10 mouse cellular contexts compared by ENCODE assay signal in genomic region chr5:122396791-122397190, GRCm38 (mm10). TPM values are rescaled to one million over a fixed set of nuclear protein-coding genes. Genes with fewer than 3 reads are reported as not detected.
DNase-seq lines count a peak whose midpoint lies in the region; ATAC-seq lines count a peak whose summit lies in the region.
"Had no signal": no experiment of that assay in that cellular context is flagged by ENCODE, and none has a peak within 500 bp of the region (broad histone marks: within the 10 kb centered on the region; RNA-seq: fewer than 3 reads in every experiment).

No protein-coding gene starts in this region.

- H3K36me3 ChIP-seq in heart, embryonic 12.5 days: peaks cover 49% of the 10 kb centered on the region

- H3K4me2 ChIP-seq in heart, embryonic 12.5 days: no peak overlapping the region
- H3K4me2 ChIP-seq: limb, embryonic 12.5 days had no signal

- no peaks in the 10 kb centered on the region for H3K9me3 ChIP-seq in heart, embryonic 12.5 days (replicated peaks)
- H3K9me3 ChIP-seq: limb, embryonic 12.5 days had no signal

- H3K4me3 ChIP-seq in heart, embryonic 12.5 days: no peak overlapping the region
- H3K4me3 ChIP-seq: limb, embryonic 12.5 days had no signal

- 64% methylated on average over 10 of the region's 10 CpGs for WGBS in heart, embryonic 12.5 days

- DNase-seq in adrenal gland, adult 2 months: peak; percentile 62
- DNase-seq in adrenal gland, postnatal 4 days (ENCODE audit: low spot score in 2 of 2): no peak
- DNase-seq in 416B (ENCODE audit: low read depth): peak; percentile 99
- DNase-seq in kidney, postnatal 25 days: peak; percentile 74 to 85
- no peak for DNase-seq in testis, postnatal 14 days (ENCODE audit: low spot score)
- no peak for DNase-seq in left cerebral cortex, adult 18-20 months (ENCODE audit: low spot score in 2 of 2)
- DNase-seq in c-Kit-positive CD71-positive TER-119-positive erythroid progenitor cells, embryonic 14.5 days (ENCODE audit: low spot score): no peak
- DNase-seq: cerebellum, adult 9-11 months had no signal

- H3K4me1 ChIP-seq in heart, embryonic 12.5 days (replicated peaks): peaks cover 40% of the 10 kb centered on the region

- H3K27ac ChIP-seq in heart, embryonic 12.5 days (ENCODE audit: poor library complexity, severe bottlenecking): peak overlapping the region; percentile 72
- H3K27ac ChIP-seq: limb, embryonic 12.5 days had no signal

- ATAC-seq in heart, embryonic 12.5 days (ENCODE audit: insufficient number of reproducible peaks, low FRiP score): peak; percentile 51

- no peaks in the 10 kb centered on the region for H3K27me3 ChIP-seq in heart, embryonic 12.5 days (replicated peaks)
- H3K27me3 ChIP-seq: limb, embryonic 12.5 days had no signal

- no peak overlapping the region for H3K9ac ChIP-seq in heart, embryonic 12.5 days
- H3K9ac ChIP-seq: limb, embryonic 12.5 days had no signal

RNA-seq across cellular contexts. Expression of gene Arpc3, which starts 5.1 kb away (rescaled TPM):
- 100 to 1,000 TPM; 250 to 287 TPM for total RNA-seq in adrenal gland, adult 2 months (2021)
- polyA plus RNA-seq in adrenal gland, adult 2 months (2012; rRNA removed): 103 and 112 TPM in 2 replicates
- 100 to 1,000 TPM; 164 to 180 TPM for total RNA-seq in adrenal gland, postnatal 4 days (2021)
- 105 and 109 TPM in 2 replicates for polyA plus RNA-seq in heart, embryonic 12.5 days (2016; fragmentation: Nextera tagmentation; extraction: Ambion mirVana)
- 100 to 1,000 TPM; 194 to 229 TPM for total RNA-seq in left cerebral cortex, adult 18-20 months (2021)

RNA-seq across cellular contexts. Expression of gene Fam216a, which starts 24.6 kb away (rescaled TPM):
- 10 to 100 TPM; 24.2 to 38.5 TPM for total RNA-seq in adrenal gland, adult 2 months (2021)
- 24.7 and 27.4 TPM in 2 replicates for polyA plus RNA-seq in adrenal gland, adult 2 months (2012; rRNA removed)
- total RNA-seq in adrenal gland, postnatal 4 days (2021): 10 to 100 TPM; 43.4 to 45.3 TPM
- polyA plus RNA-seq in heart, embryonic 12.5 days (2016; fragmentation: Nextera tagmentation; extraction: Ambion mirVana): 59.3 and 64.2 TPM in 2 replicates
- total RNA-seq in left cerebral cortex, adult 18-20 months (2021): 10 to 100 TPM; 67.8 to 75.3 TPM

RNA-seq across cellular contexts. Expression of gene Anapc7, which starts 24.7 kb away (rescaled TPM):
- 10 to 100 TPM; 42.0 to 46.8 TPM for total RNA-seq in adrenal gland, adult 2 months (2021)
- 41.5 and 42.8 TPM in 2 replicates for polyA plus RNA-seq in adrenal gland, adult 2 months (2012; rRNA removed)
- 10 to 100 TPM; 54.5 to 60.0 TPM for total RNA-seq in adrenal gland, postnatal 4 days (2021)
- polyA plus RNA-seq in heart, embryonic 12.5 days (2016; fragmentation: Nextera tagmentation; extraction: Ambion mirVana): 32.0 and 35.4 TPM in 2 replicates
- total RNA-seq in left cerebral cortex, adult 18-20 months (2021): 10 to 100 TPM; 32.2 to 35.0 TPM

RNA-seq across cellular contexts. Expression of gene Gpn3, which starts 25.1 kb away (rescaled TPM):
- 10 to 100 TPM; 24.6 to 32.6 TPM for total RNA-seq in adrenal gland, adult 2 months (2021)
- 48.0 and 62.7 TPM in 2 replicates for polyA plus RNA-seq in adrenal gland, adult 2 months (2012; rRNA removed)
- 10 to 100 TPM; 34.9 to 41.1 TPM for total RNA-seq in adrenal gland, postnatal 4 days (2021)
- polyA plus RNA-seq in heart, embryonic 12.5 days (2016; fragmentation: Nextera tagmentation; extraction: Ambion mirVana): 58.7 and 59.1 TPM in 2 replicates
- 10 to 100 TPM; 24.9 to 27.6 TPM for total RNA-seq in left cerebral cortex, adult 18-20 months (2021)

RNA-seq across cellular contexts. Expression of gene Vps29, which starts 42.6 kb away (rescaled TPM):
- 100 to 1,000 TPM; 128 to 165 TPM for total RNA-seq in adrenal gland, adult 2 months (2021)
- polyA plus RNA-seq in adrenal gland, adult 2 months (2012; rRNA removed): 13.1 and 18.5 TPM in 2 replicates
- total RNA-seq in adrenal gland, postnatal 4 days (2021): 100 to 1,000 TPM; 127 to 134 TPM
- polyA plus RNA-seq in heart, embryonic 12.5 days (2016; fragmentation: Nextera tagmentation; extraction: Ambion mirVana): 219 and 232 TPM in 2 replicates
- 100 to 1,000 TPM; 181 to 216 TPM for total RNA-seq in left cerebral cortex, adult 18-20 months (2021)

Comparison
In these comparisons a context has a peak if more than half of its experiments do, and no peak if none do; other contexts are left out.
1. DNase-seq: peak in adrenal gland, adult 2 months (single experiment), 416B (single experiment) and kidney, postnatal 25 days (2 of 2); none in adrenal gland, postnatal 4 days (0 of 2), testis, postnatal 14 days (single experiment), left cerebral cortex, adult 18-20 months (0 of 2) and c-Kit-positive CD71-positive TER-119-positive erythroid progenitor cells, embryonic 14.5 days (single experiment).